Mouse (Mus musculus): ENCODE results near the gene Ak5. TPM values are rescaled to one million over a fixed set of nuclear protein-coding genes. Genes with fewer than 3 reads are reported as not detected.

Ak5 gene
- total and polyA plus RNA-seq, 3 experiments: 0.13 to 0.79 (median 0.23) TPM

DNA sequence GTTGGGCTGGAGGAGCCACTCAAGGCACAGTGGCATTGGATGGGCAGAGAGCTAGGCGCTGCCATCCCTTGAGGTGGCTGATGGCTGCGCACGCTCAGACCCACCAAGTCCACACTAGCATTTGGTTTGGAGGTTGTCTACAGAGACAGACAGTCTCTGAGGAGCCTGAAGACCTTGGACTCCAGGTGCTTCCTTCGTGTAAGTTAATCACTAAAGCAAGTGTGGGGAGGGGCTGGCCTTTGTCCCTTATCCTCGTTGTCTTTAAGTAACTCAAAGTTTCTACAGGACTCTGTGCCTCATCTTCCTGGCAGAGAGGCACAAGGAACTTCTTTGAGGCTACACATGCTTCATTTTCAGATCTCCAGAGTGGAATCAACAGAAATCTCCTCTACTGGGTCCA is 29.9 kb upstream of the Ak5 start:
- TF ChIP-seq RAD21 (IDR thresholded peaks at IDR 0.05; ENCODE audit: low read depth, low read length) (no peak), SIN3A (IDR thresholded peaks at IDR 0.05; ENCODE audit: low read length) (no peak), USF1 (IDR thresholded peaks at IDR 0.05; ENCODE audit: low read depth, low read length) (no peak), CHD2 (IDR thresholded peaks at IDR 0.05; ENCODE audit: low read length) (no peak), MEF2A (IDR thresholded peaks at IDR 0.05; ENCODE audit: borderline replicate concordance, low read depth, low read length) (no peak), ETS1 (conservative IDR thresholded peaks at IDR 0.05; ENCODE audit: low read depth, low read length) (no peak), NELFE (IDR thresholded peaks at IDR 0.05; ENCODE audit: low read depth, low read length) (no peak), ZMIZ1 (IDR thresholded peaks at IDR 0.05; ENCODE audit: low read depth, low read length) (no peak), GABPA (IDR thresholded peaks at IDR 0.05; ENCODE audit: insufficient replicate concordance, low read depth, low read length) (no peak), ZNF384 (IDR thresholded peaks at IDR 0.05; ENCODE audit: low read depth, low read length) (no peak), TBP (conservative IDR thresholded peaks at IDR 0.05; ENCODE audit: low read depth, low read length) (no peak), ZC3H11A (IDR thresholded peaks at IDR 0.05; ENCODE audit: low read depth, low read length) (no peak)
- in situ Hi-C loops (cut with MboI; ENCODE audit: low pct_ligation_motif_present, low pct_unique_long_range_greater_than_20kb, low sequenced_read_pairs) (no loop called here), dilution Hi-C loops (cut with MboI; ENCODE audit: extremely low pct_ligation_motif_present, extremely low pct_unique_long_range_greater_than_20kb, low sequenced_read_pairs) (no loop called here)
- Histone ChIP-seq H3K9ac (ENCODE audit: insufficient read depth, low read depth) (no peak overlapping the region), H3K27ac (ENCODE audit: insufficient read depth, low read depth) (no peak overlapping the region), H3K79me2 (replicated peaks; ENCODE audit: control insufficient read depth, extremely low read depth, insufficient read depth, poor library complexity, severe bottlenecking) (no peaks in the 10 kb centered on the region), H3K27me3 (replicated peaks) (no peaks in the 10 kb centered on the region), H3K4me1 (ENCODE audit: control insufficient read depth in 1 of 2, insufficient read depth in 2 of 2) (peaks cover 7 to 9% of the 10 kb centered on the region in 2 experiments), H3K9me3 (replicated peaks; ENCODE audit: low read length) (no peaks in the 10 kb centered on the region), H3K36me3 (replicated peaks in 1 of 2; ENCODE audit: control insufficient read depth in 1 of 2, insufficient read depth in 1 of 2, low read length in 1 of 2) (no peaks in the 10 kb centered on the region), H3K4me2 (ENCODE audit: insufficient read depth, low read depth, poor library complexity, severe bottlenecking) (no peak overlapping the region), H3K4me3 (replicated peaks in 1 of 3; ENCODE audit: low read depth in 2 of 3, low read length in 2 of 3, poor library complexity in 1 of 3) (no peak overlapping the region)
- DNase-seq (ENCODE audit: extremely low read depth): no peak

DNA sequence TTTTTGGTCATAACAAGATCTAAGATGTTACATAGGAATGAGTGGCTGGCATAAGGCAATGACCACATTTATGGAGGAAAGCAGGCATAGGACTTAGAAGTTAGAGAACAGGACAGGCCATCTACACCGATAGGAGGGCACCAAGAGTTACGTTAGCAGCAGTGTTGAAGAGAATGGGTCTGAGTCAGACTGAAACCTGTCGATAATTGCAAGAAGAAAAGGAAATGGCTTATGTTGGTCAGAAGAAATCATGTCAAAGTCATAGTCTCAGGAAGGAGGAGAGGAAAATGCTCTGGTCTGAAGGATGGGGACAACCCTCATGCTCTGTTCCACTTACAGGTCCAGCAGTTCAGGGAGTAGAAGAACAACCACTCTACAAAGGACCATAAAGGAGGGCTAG is 26.8 kb upstream of the Ak5 start:
- in situ Hi-C loops (cut with MboI; ENCODE audit: low pct_ligation_motif_present, low pct_unique_long_range_greater_than_20kb, low sequenced_read_pairs): no loop called here
- peak; percentile 28 for DNase-seq (ENCODE audit: extremely low read depth)
- no peak overlapping the region for H3K4me3 ChIP-seq (replicated peaks in 1 of 3; ENCODE audit: low read depth in 2 of 3, low read length in 2 of 3, poor library complexity in 1 of 3)
- no peak overlapping the region for H3K27ac ChIP-seq (ENCODE audit: insufficient read depth, low read depth)
- H3K27me3 ChIP-seq (replicated peaks): no peaks in the 10 kb centered on the region
- H3K4me2 ChIP-seq (ENCODE audit: insufficient read depth, low read depth, poor library complexity, severe bottlenecking): peak overlapping the region; percentile 70; the same call in 1 of the 2 replicates
- dilution Hi-C loops (cut with MboI; ENCODE audit: extremely low pct_ligation_motif_present, extremely low pct_unique_long_range_greater_than_20kb, low sequenced_read_pairs): no loop called here
- H3K9ac ChIP-seq (ENCODE audit: insufficient read depth, low read depth): no peak overlapping the region
- H3K9me3 ChIP-seq (replicated peaks; ENCODE audit: low read length): no peaks in the 10 kb centered on the region
- no peaks in the 10 kb centered on the region for H3K79me2 ChIP-seq (replicated peaks; ENCODE audit: control insufficient read depth, extremely low read depth, insufficient read depth, poor library complexity, severe bottlenecking)
- peaks cover 5 to 7% of the 10 kb centered on the region in 2 experiments for H3K4me1 ChIP-seq (ENCODE audit: control insufficient read depth in 1 of 2, insufficient read depth in 2 of 2)
- no peaks in the 10 kb centered on the region for H3K36me3 ChIP-seq (replicated peaks in 1 of 2; ENCODE audit: control insufficient read depth in 1 of 2, insufficient read depth in 1 of 2, low read length in 1 of 2)
- peak; percentile 57 for TF ChIP-seq EP300 (IDR thresholded peaks at IDR 0.05; ENCODE audit: low read length)
- TF ChIP-seq JUND (conservative IDR thresholded peaks at IDR 0.05; ENCODE audit: low read depth, low read length): peak; percentile 90
- no peak for TF ChIP-seq MAFK (IDR thresholded peaks at IDR 0.05; ENCODE audit: insufficient replicate concordance, low read length)
- no peak for TF ChIP-seq NELFE (IDR thresholded peaks at IDR 0.05; ENCODE audit: low read depth, low read length)
- TF ChIP-seq CHD2 (IDR thresholded peaks at IDR 0.05; ENCODE audit: low read length): no peak
- no peak for TF ChIP-seq SIN3A (IDR thresholded peaks at IDR 0.05; ENCODE audit: low read length)
- no peak for TF ChIP-seq USF2 (conservative IDR thresholded peaks at IDR 0.05; ENCODE audit: low read depth, low read length)
- no peak for TF ChIP-seq SMC3 (IDR thresholded peaks at IDR 0.05; ENCODE audit: low read depth, low read length)
- TF ChIP-seq BHLHE40 (IDR thresholded peaks at IDR 0.05; ENCODE audit: low read depth, low read length): no peak
- TF ChIP-seq TCF12 (IDR thresholded peaks at IDR 0.05; ENCODE audit: low read depth, low read length): no peak
- no peak for TF ChIP-seq ZNF384 (IDR thresholded peaks at IDR 0.05; ENCODE audit: low read depth, low read length)
- no peak for TF ChIP-seq RAD21 (IDR thresholded peaks at IDR 0.05; ENCODE audit: low read depth, low read length)
- peak; percentile 92 for TF ChIP-seq IRF4 (IDR thresholded peaks at IDR 0.05; ENCODE audit: low read depth, low read length)
- no peak for TF ChIP-seq ZC3H11A (IDR thresholded peaks at IDR 0.05; ENCODE audit: low read depth, low read length)
- peak; percentile 76 for TF ChIP-seq JUN (IDR thresholded peaks at IDR 0.05; ENCODE audit: insufficient read depth, low read depth, low read length)
- TF ChIP-seq HCFC1 (IDR thresholded peaks at IDR 0.05; ENCODE audit: low read depth, low read length): no peak
- TF ChIP-seq NRF1 (IDR thresholded peaks at IDR 0.05; ENCODE audit: low read depth, low read length): no peak
- TF ChIP-seq E2F4 (IDR thresholded peaks at IDR 0.05; ENCODE audit: insufficient replicate concordance, low read depth, low read length): no peak

Measured in CH12.LX (cell line).